Mouse (Mus musculus) cerebellum, adult 9-11 months (tissue): ENCODE data around the gene Foxf1.

Experiments used
- DNase-seq: peaks from one replicate; pipeline ENCODE4 v3.0.0; 2022

Gene Foxf1

DNA sequence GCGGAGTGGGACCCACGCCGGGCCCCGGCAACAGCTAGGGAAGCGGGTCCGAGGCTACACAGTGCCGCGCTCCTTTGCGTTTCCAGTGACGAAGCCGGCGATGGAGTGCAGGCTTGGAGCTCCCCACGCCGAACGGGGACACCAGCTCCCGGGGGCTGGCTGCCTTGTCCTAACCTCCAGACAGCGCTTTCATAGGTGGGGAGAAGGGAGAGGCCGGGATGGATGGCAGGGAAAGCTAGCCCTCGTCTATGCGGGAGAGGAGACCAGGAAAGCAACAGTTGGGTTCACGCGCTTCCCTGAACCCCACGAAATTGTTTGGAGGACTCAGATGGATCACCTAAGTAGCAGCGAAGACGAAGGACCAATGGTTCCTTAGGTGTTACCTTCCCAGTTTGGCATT, 30.9 kb downstream of the Foxf1 start:
- no peak for DNase-seq

DNA sequence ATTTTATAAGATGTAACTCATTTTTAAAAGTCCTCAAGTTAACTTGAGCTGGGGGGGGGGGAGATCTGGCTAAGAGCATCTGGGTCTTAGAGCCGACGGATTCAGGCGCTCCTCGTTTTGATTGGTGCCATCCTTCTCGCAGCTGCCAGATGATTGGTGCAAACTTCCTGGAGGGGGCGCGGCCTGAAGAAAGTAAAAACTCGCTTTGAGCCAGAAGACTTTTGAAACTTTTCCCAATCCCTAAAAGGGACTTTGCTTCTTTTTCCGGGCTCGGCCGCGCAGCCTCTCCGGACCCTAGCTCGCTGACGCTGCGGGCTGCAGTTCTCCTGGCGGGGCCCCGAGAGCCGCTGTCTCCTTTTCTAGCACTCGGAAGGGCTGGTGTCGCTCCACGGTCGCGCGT, 31.8 kb downstream of the Foxf1 start, which contains the start of gene Foxc2:
TSS of gene Foxc2 (plus strand) at position 224 of the 400 bp plus-strand sequence.
- no peak for DNase-seq

DNA sequence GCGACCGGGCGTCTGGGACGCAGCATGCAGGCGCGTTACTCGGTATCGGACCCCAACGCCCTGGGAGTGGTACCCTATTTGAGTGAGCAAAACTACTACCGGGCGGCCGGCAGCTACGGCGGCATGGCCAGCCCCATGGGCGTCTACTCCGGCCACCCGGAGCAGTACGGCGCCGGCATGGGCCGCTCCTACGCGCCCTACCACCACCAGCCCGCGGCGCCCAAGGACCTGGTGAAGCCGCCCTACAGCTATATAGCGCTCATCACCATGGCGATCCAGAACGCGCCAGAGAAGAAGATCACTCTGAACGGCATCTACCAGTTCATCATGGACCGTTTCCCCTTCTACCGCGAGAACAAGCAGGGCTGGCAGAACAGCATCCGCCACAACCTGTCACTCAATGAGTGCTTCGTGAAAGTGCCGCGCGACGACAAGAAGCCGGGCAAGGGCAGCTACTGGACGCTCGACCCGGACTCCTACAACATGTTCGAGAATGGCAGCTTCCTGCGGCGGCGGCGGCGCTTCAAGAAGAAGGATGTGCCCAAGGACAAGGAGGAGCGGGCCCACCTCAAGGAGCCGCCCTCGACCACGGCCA, 32.5 kb downstream of the Foxf1 start:
- no peak for DNase-seq

DNA sequence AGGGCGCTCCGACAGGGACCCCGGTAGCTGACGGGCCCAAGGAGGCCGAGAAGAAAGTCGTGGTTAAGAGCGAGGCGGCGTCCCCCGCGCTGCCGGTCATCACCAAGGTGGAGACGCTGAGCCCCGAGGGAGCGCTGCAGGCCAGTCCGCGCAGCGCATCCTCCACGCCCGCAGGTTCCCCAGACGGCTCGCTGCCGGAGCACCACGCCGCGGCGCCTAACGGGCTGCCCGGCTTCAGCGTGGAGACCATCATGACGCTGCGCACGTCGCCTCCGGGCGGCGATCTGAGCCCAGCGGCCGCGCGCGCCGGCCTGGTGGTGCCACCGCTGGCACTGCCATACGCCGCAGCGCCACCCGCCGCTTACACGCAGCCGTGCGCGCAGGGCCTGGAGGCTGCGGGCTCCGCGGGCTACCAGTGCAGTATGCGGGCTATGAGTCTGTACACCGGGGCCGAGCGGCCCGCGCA, 33.0 kb downstream of the Foxf1 start:
- DNase-seq = no peak

DNA sequence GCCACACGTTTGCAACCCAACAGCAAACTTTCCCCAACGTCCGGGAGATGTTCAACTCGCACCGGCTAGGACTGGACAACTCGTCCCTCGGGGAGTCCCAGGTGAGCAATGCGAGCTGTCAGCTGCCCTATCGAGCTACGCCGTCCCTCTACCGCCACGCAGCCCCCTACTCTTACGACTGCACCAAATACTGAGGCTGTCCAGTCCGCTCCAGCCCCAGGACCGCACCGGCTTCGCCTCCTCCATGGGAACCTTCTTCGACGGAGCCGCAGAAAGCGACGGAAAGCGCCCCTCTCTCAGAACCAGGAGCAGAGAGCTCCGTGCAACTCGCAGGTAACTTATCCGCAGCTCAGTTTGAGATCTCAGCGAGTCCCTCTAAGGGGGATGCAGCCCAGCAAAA, 33.7 kb downstream of the Foxf1 start:
- no peak for DNase-seq

DNA sequence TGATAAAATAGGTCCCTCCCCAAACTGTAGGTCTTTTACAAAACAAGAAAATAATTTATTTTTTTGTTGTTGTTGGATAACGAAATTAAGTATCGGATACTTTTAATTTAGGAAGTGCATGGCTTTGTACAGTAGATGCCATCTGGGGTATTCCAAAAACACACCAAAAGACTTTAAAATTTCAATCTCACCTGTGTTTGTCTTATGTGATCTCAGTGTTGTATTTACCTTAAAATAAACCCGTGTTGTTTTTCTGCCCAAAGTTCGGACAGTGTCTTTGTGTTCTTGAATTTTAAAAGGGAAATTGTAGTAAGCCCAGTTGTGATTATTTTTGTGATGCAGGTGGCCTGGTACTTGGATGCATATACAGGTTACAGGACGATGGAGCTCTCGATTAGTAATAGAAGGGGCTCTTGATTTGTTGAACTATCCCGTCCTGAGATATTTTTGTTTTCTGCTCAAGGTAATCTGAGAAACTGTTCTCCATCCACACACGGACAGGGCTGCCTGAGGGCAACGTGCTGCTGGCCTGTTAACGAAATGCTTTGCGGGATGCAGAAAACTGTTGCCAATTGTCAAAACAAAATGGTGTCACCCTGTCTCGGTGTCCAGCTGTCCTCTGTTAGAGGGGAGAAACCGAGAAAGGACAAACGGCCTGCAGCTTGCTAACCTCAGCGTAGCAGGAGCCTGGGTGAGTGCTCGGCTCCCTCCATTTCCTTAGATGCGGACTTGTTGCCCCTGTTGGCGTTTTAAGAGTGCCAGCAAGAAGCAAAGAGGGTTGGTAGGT, 34.6 kb downstream of the Foxf1 start:
- DNase-seq = no peak

DNA sequence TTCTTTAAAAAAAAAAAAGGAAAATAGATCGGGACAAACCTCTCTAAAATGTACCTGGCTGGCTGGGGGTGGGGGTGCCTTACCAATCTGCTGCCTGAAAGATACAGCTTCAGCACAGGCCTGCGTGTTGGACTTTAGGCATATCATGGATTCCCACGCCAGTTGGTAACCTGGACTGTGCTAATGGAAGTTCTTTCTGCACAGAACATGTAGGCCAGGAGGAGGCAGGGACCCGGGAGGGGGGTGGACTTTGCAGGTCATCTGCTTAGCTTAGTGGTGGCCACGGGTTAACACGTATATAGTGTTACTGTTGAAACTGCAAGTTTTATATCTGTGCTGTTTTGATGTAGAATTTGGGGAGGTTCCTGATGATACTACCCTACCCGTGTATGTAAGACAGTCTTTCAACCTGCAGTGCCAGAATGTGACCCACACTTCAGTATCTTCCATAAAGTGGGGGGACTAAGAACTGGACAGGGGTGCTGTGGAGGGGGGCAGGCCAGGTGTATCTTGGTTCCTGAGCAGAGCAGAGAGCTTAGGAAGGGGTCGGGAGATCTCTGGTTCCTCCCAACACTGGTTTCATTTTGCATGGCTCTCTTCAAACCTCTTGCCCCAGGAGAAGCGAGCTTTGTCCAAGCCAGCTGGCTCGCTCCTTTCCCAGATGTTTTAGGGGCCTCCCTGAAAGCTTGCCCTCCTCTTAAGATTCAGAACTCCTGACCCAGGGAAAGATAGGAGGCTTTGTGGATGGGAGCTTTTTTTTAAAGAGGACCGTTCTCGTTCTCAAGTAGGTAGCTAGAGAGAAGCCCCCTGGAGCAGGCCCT, 35.7 kb downstream of the Foxf1 start:
- DNase-seq = no peak

DNA sequence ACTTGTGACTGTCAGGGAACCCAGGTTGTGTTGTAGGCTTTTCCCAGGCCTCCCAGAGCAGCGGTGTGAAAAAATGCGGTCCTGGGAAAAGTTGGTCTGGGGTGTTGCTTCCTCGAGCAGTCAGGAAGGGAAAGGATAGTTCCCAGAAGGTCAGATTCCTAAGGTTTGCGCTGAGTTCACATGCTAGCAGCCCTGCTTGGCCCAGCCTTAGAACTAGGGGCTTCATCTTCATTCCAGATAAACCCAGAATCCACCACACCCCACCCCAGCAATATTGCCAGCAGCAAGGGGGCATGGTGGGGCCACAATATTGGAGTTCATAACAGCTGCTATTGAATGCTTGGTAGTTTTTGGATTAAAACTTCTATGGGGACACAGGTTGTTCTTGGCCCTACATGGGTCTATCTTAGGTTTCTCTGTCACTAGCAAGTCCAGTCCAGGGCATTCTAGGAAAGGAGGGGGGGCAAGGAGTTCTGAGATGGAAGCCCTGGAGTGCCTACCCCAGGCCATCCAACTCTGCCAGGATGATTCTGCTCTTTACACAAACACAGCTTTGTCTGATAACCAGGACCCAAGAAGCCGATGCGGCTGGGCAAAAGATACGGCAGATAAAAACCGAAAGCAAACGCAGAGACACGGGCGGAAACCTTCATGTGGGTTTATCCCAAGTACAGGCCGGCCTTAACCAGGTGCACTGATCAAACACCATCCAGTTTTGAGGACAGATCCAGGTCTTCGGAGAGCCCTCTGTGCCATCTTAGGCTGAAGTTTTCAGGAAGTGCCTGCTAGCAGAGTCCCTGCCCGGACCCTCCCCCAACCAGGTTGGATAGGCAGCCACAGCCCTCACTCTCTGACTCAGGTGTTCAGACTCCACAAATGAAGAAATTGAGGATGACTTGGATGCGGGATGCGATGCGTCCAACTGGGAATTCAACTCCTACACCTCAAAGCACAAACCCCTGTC, 36.6 kb downstream of the Foxf1 start:
- no peak for DNase-seq

DNA sequence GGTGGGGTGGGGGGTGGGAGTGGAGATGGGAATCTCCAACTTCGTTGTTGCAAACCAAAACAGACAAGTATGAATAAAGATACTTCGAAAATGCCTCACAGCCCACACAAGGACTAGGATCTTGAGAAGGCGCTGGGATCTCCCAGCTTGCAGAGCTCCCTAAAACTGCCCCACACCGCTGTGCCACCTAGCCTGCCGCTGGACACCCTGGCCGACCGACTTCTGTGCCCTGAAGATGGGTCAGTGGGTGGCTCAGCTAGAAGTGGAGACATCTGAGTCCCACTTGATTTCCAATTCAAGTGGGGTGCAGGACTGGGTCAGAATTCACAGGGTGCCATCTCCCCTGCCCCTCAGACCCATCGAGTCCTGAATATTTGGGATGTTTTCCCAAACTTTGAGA, 37.5 kb downstream of the Foxf1 start:
- DNase-seq = no peak

DNA sequence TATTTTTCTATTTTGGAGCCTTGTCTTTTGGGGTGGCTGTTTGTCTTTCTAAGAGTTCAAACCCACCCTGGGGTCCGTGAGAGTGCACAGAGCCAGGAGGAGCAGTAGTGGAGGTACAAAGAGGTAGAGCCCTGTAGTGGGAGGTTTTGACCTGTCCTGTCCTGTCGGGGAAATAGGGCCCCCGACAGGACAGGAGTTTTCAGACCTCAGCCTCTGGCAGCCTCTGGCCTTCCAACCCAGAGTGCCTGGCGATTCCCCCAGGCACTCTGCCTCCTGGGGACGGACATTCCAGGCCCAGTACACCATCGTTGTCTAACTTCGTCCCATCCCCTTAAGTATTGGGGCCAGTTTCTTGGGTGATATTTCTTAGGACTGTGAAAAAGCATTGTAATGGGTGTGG, 38.2 kb downstream of the Foxf1 start:
- no peak for DNase-seq

DNA sequence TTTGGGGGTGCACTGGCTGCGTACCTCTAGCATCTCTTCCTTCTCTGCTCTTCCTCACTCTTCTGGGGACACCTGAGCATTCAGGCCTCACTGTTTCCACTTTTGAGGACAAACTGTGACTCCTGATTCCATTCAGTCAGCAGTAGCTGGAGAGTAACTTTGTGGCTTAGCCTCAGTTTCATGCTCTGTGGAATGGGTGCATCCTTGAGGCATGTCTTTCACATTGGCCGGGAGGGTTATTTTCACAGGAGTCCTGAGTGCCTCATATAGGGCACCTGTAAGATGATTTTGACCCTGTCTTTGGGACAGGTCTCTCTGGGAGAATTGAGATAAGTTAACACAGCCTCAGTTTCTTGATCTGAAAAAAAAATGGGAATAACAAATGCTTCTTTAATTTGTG, 38.9 kb downstream of the Foxf1 start:
- DNase-seq = no peak

DNA sequence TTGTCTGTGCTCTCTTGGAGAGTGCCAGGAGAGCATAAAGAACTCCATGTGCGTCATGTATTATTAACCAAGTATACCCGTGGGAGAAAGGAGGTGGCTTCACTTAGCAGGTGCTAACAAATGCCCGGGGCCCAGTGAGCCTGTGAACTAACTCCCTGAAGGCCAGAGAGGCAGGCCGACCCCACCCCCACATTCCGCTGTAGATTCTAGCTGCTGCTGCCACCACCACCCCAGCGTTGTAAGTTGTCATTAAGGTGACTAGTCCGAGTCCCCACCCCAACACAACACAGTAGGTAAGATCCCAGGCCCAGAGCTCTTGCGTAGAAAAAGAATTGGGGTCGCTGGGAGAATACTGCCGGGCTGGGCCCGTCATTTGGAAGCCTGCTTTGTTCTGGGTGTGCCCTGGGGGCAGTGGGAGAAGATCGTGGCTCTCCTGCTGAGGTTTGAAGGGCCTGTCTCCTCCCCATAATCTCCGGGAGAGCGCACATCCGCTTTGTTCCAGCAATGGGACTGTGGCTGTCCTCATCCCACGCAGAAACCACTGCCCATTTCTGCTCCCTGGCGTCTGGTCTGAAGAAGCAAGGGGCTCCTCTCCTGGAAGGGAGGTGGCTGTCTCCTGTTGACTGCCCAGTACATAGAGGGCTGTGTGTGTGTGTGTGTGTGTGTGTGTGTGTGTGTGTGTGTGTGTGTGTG, 40.5 kb downstream of the Foxf1 start:
- no peak for DNase-seq

DNA sequence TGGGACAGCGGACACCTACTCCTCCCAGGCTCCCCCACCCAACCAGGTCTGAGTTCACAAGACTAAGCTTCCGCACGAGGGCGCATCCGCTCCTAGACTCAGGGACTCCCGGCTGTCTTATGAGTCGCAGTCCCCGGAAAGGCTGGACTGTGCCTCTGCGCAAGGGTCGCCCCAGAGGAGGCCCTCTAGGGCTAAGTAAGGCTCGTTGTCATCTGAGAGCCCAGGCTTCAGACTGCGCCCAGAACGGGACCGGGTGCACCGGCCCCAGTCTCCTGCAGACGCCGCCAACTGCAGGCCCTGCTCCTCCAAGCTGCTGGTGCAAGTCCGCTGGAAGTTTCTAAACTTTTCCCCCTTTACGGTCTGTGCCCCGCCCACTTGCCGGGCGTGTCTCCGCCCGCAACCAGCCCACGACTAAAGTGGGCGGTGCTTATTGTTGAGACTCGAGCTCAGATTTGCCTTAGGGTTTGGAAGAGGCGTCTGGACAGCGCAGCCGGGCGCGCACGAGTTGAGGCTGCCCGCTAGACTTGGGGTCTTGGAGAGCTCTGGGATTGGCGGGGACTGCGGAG, 41.2 kb downstream of the Foxf1 start:
- no peak for DNase-seq

DNA sequence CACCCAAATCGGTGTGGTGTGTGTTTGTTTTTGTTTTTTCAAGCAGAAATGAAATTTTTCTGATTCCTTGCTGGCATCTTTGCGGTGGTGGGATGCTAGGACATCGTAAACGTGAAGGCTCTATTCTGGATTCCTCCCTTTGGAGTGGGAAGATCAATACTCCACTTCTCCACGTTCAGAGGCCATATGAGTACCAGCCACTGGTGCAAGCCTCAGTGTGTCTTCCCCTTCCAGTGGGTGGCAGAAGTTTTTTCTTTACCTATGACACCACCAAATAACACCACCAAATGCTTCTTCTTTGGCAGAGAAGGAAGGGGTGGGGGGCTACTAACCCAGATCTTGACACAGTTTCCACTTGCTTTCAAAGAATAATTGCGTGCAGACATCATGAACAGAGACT, 42.0 kb downstream of the Foxf1 start:
- DNase-seq = no peak

DNA sequence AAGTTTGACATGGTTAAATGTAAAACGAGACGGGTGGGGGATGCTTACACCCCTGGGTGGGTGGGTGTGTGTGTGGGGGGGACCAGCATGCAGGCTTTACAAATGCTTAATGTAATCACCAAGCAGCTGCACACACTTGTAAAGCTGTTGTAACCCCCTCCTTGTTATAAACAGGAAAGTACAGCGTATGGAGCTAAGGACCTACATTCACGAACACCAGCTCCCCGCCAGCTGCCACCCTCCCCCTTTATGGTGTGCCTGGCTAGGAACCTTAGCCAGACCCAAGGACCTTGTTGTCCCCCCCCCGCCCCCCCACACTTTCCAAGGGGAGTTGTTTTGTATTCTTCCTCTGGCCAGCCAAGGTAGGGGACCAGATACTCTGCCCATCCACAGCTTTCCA, 42.5 kb downstream of the Foxf1 start:
- DNase-seq = no peak

DNA sequence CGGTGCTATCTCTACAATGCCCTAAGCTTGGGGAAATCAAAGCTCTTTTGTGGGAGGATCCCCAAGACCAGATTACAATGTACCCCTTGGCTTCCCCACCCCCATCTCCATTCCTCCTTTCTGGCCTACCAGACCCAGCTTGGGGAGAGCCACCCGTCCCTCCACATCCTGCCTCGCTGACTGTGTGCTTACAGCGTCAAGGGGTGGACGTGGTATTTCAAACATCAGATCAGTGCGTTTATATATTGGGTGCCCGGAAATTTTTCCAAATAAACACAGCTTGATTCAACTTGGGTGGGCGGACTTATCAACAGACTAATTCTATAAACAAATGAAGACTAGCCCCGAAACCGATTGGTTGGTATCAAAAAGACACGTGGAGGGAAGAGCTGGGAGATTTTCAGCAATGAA, 43.1 kb downstream of the Foxf1 start:
- no peak for DNase-seq

DNA sequence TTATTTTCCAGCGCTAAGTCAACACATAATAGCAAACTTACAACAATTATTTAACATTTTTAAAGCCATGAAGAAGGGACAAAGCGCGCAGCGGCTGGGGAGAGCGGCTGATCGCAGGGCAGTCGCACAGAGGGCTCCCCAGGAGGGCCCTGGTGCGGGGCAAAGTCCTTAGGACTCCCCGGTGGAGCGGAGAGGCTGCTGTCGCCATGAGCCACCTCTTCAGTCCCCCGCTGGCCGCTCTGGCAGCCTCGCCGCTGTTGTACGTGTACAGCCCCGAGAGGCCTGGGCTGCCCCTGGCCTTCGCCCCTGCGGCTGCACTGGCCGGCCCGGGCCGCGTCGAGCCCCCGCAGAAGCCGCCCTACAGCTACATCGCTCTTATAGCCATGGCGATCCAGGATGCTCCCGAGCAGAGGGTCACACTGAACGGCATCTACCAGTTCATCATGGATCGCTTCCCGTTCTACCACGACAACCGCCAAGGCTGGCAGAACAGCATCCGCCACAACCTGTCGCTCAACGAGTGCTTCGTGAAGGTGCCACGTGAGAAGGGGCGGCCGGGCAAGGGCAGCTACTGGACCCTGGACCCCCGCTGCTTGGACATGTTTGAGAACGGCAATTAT, 43.7 kb downstream of the Foxf1 start, which contains the start of gene Foxl1:
TSS of gene Foxl1 (plus strand) at position 185 of the 620 bp plus-strand sequence.
- no peak for DNase-seq

DNA sequence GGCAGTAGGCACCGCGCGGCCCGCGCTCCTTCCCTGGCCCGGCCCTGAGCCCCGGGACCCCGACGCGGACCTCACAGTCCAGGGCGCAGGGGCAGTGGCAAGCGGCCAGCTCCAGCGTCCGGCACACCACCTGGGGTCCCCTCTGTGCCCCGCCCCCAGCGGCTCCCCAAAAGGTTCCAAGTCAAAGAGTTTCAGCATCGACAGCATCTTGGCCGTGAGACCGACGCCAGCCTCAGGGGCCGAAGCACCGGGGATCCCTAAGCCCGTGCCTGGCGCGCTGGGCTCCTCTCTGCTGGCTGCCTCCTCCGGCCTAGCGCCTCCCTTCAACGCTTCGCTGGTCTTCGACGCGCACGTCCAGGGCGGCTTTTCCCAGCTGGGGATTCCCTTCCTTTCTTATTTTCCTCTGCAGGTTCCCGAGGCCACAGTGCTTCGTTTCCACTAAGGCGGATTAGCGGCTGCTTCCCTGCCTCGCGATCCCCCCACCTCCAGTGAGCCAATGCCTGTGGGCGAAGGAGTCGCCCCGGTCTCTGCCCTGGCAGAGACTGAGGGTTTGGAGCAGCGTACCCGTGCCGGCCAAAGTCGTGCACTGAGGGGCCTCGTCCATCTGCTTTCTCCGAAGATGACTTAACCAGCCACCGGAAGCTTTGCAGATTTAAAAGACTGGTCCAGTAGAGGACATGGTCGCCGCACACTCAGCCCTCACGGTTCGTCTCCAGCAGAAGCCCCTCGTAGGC, 44.5 kb downstream of the Foxf1 start:
- DNase-seq = no peak

DNA sequence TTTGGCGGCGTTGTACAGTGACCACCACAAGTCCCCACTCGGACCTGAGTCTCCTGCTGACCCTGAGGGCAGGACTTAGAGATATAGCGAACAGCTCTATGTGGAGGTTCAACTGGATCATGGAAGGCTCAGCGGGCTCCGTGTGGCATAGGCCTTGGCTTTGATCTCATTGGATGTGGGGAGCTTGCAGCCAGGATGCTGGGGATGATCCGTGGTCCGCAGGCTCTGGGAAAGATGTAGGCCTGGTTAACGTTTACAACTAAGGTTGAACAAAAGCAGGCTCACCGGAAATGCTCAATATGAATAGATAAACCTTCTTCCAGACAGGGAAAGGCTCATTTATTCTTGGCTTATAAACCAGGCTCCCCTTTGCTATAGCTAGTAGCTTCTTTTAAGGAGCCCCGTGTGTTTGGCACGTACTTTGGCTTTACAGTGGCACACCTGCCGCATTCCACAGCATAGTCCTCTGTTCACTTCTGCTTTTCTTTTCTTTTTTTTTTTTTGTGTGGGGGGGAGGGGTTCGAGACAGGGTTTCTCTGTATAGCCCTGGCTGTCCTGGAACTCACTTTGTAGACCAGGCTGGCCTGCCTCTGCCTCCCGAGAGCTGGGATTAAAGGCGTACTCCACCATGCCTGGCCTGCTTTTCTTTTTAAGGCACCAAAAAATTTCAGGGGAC, 45.2 kb downstream of the Foxf1 start:
- DNase-seq = no peak

DNA sequence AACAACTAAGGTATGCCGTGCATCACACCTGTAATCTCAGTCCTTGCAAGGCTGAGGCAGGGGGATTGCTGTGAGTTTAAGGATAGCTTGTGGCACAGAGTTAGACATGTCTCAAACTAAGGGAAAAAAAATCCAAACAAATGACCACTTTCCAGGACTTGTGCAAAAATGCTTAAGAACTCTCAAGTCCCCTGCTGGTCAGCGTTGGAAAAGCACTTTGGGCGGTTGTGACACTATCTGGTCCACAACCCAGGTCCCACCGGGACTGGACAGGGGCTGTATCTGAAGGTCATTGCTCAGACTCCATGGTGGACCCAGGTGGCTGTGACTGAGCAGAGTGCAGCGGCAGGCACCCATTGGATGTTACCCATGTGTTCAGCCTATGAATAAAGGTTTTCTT, 46.3 kb downstream of the Foxf1 start:
- DNase-seq = no peak
